Mouse (Mus musculus) lung, embryonic 16.5 days (tissue): ENCODE data around the gene Lefty2. TPM values are rescaled to one million over a fixed set of nuclear protein-coding genes. Genes with fewer than 3 reads are reported as not detected.

Experiments
- ATAC-seq: fragments of 200-750 bp; cut with Nextera tagmentation; 2 replicates; pipeline ENCODE4 v1.8.0; 2017; ENCODE audit warnings: low read depth, mild to moderate bottlenecking, moderate library complexity
- H3K27ac ChIP-seq: fragments of 300-500 bp; sonication (generic); 2 replicates; pipeline ENCODE4 v1.5.1; 2014; ENCODE audit warnings: mild to moderate bottlenecking, control low read depth, low read length
- H3K27me3 ChIP-seq: fragments of 300-500 bp; sonication (generic); 2 replicates; pipeline ENCODE4 v1.6.1; 2014; ENCODE audit warnings: low read depth, low read length, mixed read lengths; ENCODE audit not compliant: control insufficient read depth, insufficient read depth
- H3K36me3 ChIP-seq: fragments of 300-500 bp; sonication (generic); 2 replicates; pipeline ENCODE4 v1.6.1; 2014; ENCODE audit warnings: low read length; ENCODE audit not compliant: control insufficient read depth, insufficient read depth
- H3K4me1 ChIP-seq: fragments of 300-500 bp; sonication (generic); replicated peaks from 2 replicates; pipeline ENCODE4 v1.6.1; 2014; ENCODE audit warnings: low read length, mixed read lengths; ENCODE audit not compliant: control insufficient read depth, insufficient read depth
- H3K4me2 ChIP-seq: fragments of 300-500 bp; sonication (generic); 2 replicates; pipeline ENCODE4 v1.6.1; 2014; ENCODE audit warnings: low read depth, low read length, control low read depth
- H3K4me3 ChIP-seq: fragments of 300-500 bp; sonication (generic); 2 replicates; pipeline ENCODE4 v1.5.1; 2014; ENCODE audit warnings: mild to moderate bottlenecking, low read length, control low read depth
- H3K9ac ChIP-seq: fragments of 300-500 bp; sonication (generic); 2 replicates; pipeline ENCODE4 v1.6.1; 2014; ENCODE audit warnings: low read length, control low read depth
- H3K9me3 ChIP-seq: fragments of 300-500 bp; sonication (generic); 2 replicates; pipeline ENCODE4 v1.6.1; 2016; ENCODE audit warnings: low read length; ENCODE audit not compliant: control insufficient read depth
- WGBS: fragments of 180-500 bp; shearing (Covaris S2); extraction: QIAGEN DNeasy Blood & Tissue Kit; methylation state at CpG from one replicate; pipeline ENCODE4 v1.1.7; 2014; 5-methylcytosine and 5-hydroxymethylcytosine counted together
- polyA plus RNA-seq: library from polyadenylated mRNA; unstranded; fragments of >200 nt; fragmentation: Nextera tagmentation; extraction: Ambion mirVana; gene quantifications from 2 replicates; pipeline ENCODE4 v1.2.1, GENCODE M21; 2015

Lefty2 gene
- polyA plus RNA-seq, 1 experiment from 2014 or later, result 0.20 TPM

- H3K4me1 ChIP-seq, result peaks cover 12% of the 10 kb centered on the region
- no peak overlapping the region for H3K27ac ChIP-seq
- H3K36me3 ChIP-seq, result peaks cover 13% of the 10 kb centered on the region
- H3K27me3 ChIP-seq, result no peaks in the 10 kb centered on the region
- H3K4me3 ChIP-seq, result peak overlapping the region; percentile 77
- WGBS, result 68% methylated on average over 6 of the region's 6 CpGs
- ATAC-seq, result no peak
- H3K9ac ChIP-seq, result peak overlapping the region; percentile 86
- no peaks in the 10 kb centered on the region for H3K9me3 ChIP-seq
- peak overlapping the region; percentile 70 for H3K4me2 ChIP-seq
These were observed 12.4 kb downstream of the Lefty2 start for GRCm38 (mm10) chr1:180905307-180905706.

GRCm38 (mm10) chr1:180905876-180906275, 13.0 kb downstream of the Lefty2 start:
- H3K4me1 ChIP-seq, result peaks cover 12% of the 10 kb centered on the region
- ATAC-seq, result no peak

GRCm38 (mm10) chr1:180906461-180907147, 13.7 kb downstream of the Lefty2 start:
- Histone ChIP-seq H3K27me3 (no peaks in the 10 kb centered on the region), H3K9ac (no peak overlapping the region), H3K4me1 (peaks cover 16% of the 10 kb centered on the region), H3K4me2 (no peak overlapping the region), H3K36me3 (peaks cover 13% of the 10 kb centered on the region), H3K9me3 (no peaks in the 10 kb centered on the region), H3K27ac (no peak overlapping the region), H3K4me3 (no peak overlapping the region)
- ATAC-seq, result no peak
- 93% methylated on average over 24 of the region's 24 CpGs for WGBS

More at GRCm38 (mm10) chr1:180905876-180906275, 13.0 kb downstream of the Lefty2 start:
- H3K27me3 ChIP-seq, result no peaks in the 10 kb centered on the region
- H3K27ac ChIP-seq, result no peak overlapping the region
- H3K9ac ChIP-seq, result no peak overlapping the region
- H3K9me3 ChIP-seq, result no peaks in the 10 kb centered on the region
- H3K36me3 ChIP-seq, result peaks cover 13% of the 10 kb centered on the region
- WGBS, result 92% methylated on average over 17 of the region's 17 CpGs
- H3K4me2 ChIP-seq, result no peak overlapping the region
- H3K4me3 ChIP-seq, result no peak overlapping the region

GRCm38 (mm10) chr1:180911138-180911537, 18.2 kb downstream of the Lefty2 start:
- H3K4me3 ChIP-seq, result no peak overlapping the region
- 39% methylated on average over 8 of the region's 8 CpGs for WGBS
- no peak for ATAC-seq
- H3K9me3 ChIP-seq, result no peaks in the 10 kb centered on the region
- no peak overlapping the region for H3K9ac ChIP-seq
- peaks cover 13% of the 10 kb centered on the region for H3K36me3 ChIP-seq
- H3K27me3 ChIP-seq, result no peaks in the 10 kb centered on the region
- H3K27ac ChIP-seq, result no peak overlapping the region
- 0 out of 2 replicates have a peak, but pooled peaks cover 5% of the 10 kb centered on the region for H3K4me1 ChIP-seq
- H3K4me2 ChIP-seq, result peak overlapping the region; percentile 28; the same call in 1 of the 2 replicates

GRCm38 (mm10) chr1:180911653-180912287, 18.9 kb downstream of the Lefty2 start:
- ATAC-seq, result 0 out of 2 replicates have a peak, but pooled peaks have one; percentile 26
- H3K9me3 ChIP-seq, result no peaks in the 10 kb centered on the region
- H3K4me3 ChIP-seq, result no peak overlapping the region
- 0 out of 2 replicates have a peak, but pooled peaks cover 5% of the 10 kb centered on the region for H3K4me1 ChIP-seq
- peak overlapping the region; percentile 28 for H3K4me2 ChIP-seq
- H3K36me3 ChIP-seq, result peaks cover 11% of the 10 kb centered on the region
- WGBS, result 43% methylated on average over 20 of the region's 20 CpGs
- no peak overlapping the region for H3K9ac ChIP-seq
- H3K27me3 ChIP-seq, result no peaks in the 10 kb centered on the region
- no peak overlapping the region for H3K27ac ChIP-seq

GRCm38 (mm10) chr1:180912792-180913191, 19.9 kb downstream of the Lefty2 start:
- no peak overlapping the region for H3K4me2 ChIP-seq
- no peak overlapping the region for H3K4me3 ChIP-seq
- H3K27me3 ChIP-seq, result no peaks in the 10 kb centered on the region
- peaks cover 6% of the 10 kb centered on the region for H3K36me3 ChIP-seq
- no peak for ATAC-seq
- 0 out of 2 replicates have a peak, but pooled peaks cover 5% of the 10 kb centered on the region for H3K4me1 ChIP-seq
- WGBS, result 69% methylated on average over 5 of the region's 5 CpGs
- no peak overlapping the region for H3K9ac ChIP-seq
- no peaks in the 10 kb centered on the region for H3K9me3 ChIP-seq
- H3K27ac ChIP-seq, result no peak overlapping the region

- ATAC-seq, result peak; percentile 41
- H3K4me1 ChIP-seq, result 0 out of 2 replicates have a peak, but pooled peaks cover 5% of the 10 kb centered on the region
- no peaks in the 10 kb centered on the region for H3K36me3 ChIP-seq
- WGBS, result 42% methylated on average over 4 of the region's 4 CpGs
- H3K9ac ChIP-seq, result no peak overlapping the region
- no peaks in the 10 kb centered on the region for H3K27me3 ChIP-seq
- no peak overlapping the region for H3K4me2 ChIP-seq
- H3K9me3 ChIP-seq, result no peaks in the 10 kb centered on the region
- H3K4me3 ChIP-seq, result no peak overlapping the region
- no peak overlapping the region for H3K27ac ChIP-seq
These were observed 20.9 kb downstream of the Lefty2 start for GRCm38 (mm10) chr1:180913797-180914196.

- Histone ChIP-seq H3K27me3 (no peaks in the 10 kb centered on the region), H3K4me2 (no peak overlapping the region), H3K9ac (no peak overlapping the region), H3K4me3 (no peak overlapping the region), H3K9me3 (no peaks in the 10 kb centered on the region), H3K36me3 (no peaks in the 10 kb centered on the region), H3K27ac (no peak overlapping the region), H3K4me1 (0 out of 2 replicates have a peak, but pooled peaks cover 3% of the 10 kb centered on the region)
- ATAC-seq, result no peak
- WGBS, result 79% methylated on average over 11 of the region's 11 CpGs
These were observed 23.5 kb downstream of the Lefty2 start for GRCm38 (mm10) chr1:180916425-180916824.

- WGBS, result 6% methylated on average over 1 of the region's 1 CpGs
- Histone ChIP-seq H3K36me3 (no peaks in the 10 kb centered on the region), H3K27me3 (no peaks in the 10 kb centered on the region)
These were observed 24.1 kb downstream of the Lefty2 start for GRCm38 (mm10) chr1:180917053-180917452.

More at GRCm38 (mm10) chr1:180917053-180917452, 24.1 kb downstream of the Lefty2 start:
- no peaks in the 10 kb centered on the region for H3K9me3 ChIP-seq
- no peak overlapping the region for H3K27ac ChIP-seq
- no peak for ATAC-seq
- no peak overlapping the region for H3K9ac ChIP-seq
- no peak overlapping the region for H3K4me2 ChIP-seq
- H3K4me3 ChIP-seq, result no peak overlapping the region
- H3K4me1 ChIP-seq, result no peaks in the 10 kb centered on the region
